Mouse (Mus musculus) adrenal gland, postnatal 36 days (tissue): Measurements from ENCODE around the gene Acsm2. TPM values are rescaled to one million over a fixed set of nuclear protein-coding genes. Genes with fewer than 3 reads are reported as not detected.

ENCODE experiments used
- DNase-seq, 2 experiments: peaks; one replicate each; pipeline ENCODE4 v3.0.0; 2021; ENCODE audit warnings: mixed read lengths in 1 of 2
- long read RNA-seq, 2 experiments: library from polyadenylated mRNA; stranded (forward); transcript quantifications; one replicate each; pipeline ENCODE4 v2.0.0; 2021; ENCODE audit warnings: borderline sequencing depth in 2 of 2
- total RNA-seq, 2 experiments: library from RNA; stranded (reverse); gene quantifications; 2 replicates each; pipeline ENCODE4 v1.2.3; 2021

Acsm2 gene
- total RNA-seq, result not detected
- long read RNA-seq, experiment 1, result 0 reads
- long read RNA-seq, experiment 2, result 0 reads

- no peak for DNase-seq
Observed at GRCm38 (mm10) chr7:119554040-119554439, at the start of gene Acsm2. Acsm2 (plus strand) TSS chr7:119554340.

GRCm38 (mm10) chr7:119511143-119511542 is 43.0 kb upstream of the Acsm2 start:
- DNase-seq, result no peak

- DNase-seq, result peak; percentile 46 to 65
Observed at GRCm38 (mm10) chr7:119513056-119513455, 41.1 kb upstream of the Acsm2 start.

- peak; percentile 37 to 50 for DNase-seq
Observed at GRCm38 (mm10) chr7:119515492-119516271, 38.5 kb upstream of the Acsm2 start.

- no peak for DNase-seq
Observed at GRCm38 (mm10) chr7:119516272-119516558, 37.9 kb upstream of the Acsm2 start.

GRCm38 (mm10) chr7:119519163-119519562 is 35.0 kb upstream of the Acsm2 start, which contains the start of gene Acsm5:
Acsm5 (plus strand) TSS chr7:119519463.
- DNase-seq, result no peak

- DNase-seq, result peak; percentile 86 to 87
Observed at GRCm38 (mm10) chr7:119519654-119520053, 34.5 kb upstream of the Acsm2 start.

- peak in 1 of 2 experiments; percentile 36 for DNase-seq
Observed at GRCm38 (mm10) chr7:119521816-119522215, 32.3 kb upstream of the Acsm2 start.

- peak; percentile 65 for DNase-seq
Observed at GRCm38 (mm10) chr7:119522385-119522784, 31.8 kb upstream of the Acsm2 start.

- no peak for DNase-seq
Observed at GRCm38 (mm10) chr7:119523389-119523788, 30.8 kb upstream of the Acsm2 start, which contains the start of gene Pdilt. Pdilt (minus strand) TSS chr7:119523489.

GRCm38 (mm10) chr7:119525881-119526281 is 28.3 kb upstream of the Acsm2 start:
- peak; percentile 58 to 73 for DNase-seq

- no peak for DNase-seq
Observed at GRCm38 (mm10) chr7:119526486-119526885, 27.7 kb upstream of the Acsm2 start.

GRCm38 (mm10) chr7:119527135-119527534 is 27.0 kb upstream of the Acsm2 start:
- no peak for DNase-seq

- DNase-seq, result no peak
Observed at GRCm38 (mm10) chr7:119527548-119527947, 26.6 kb upstream of the Acsm2 start.

GRCm38 (mm10) chr7:119528617-119529016 is 25.5 kb upstream of the Acsm2 start:
- no peak for DNase-seq

- DNase-seq, result no peak
Observed at GRCm38 (mm10) chr7:119532924-119533323, 21.2 kb upstream of the Acsm2 start.

GRCm38 (mm10) chr7:119534389-119534788 is 19.8 kb upstream of the Acsm2 start:
- DNase-seq, result no peak

- DNase-seq, result no peak
Observed at GRCm38 (mm10) chr7:119542445-119542844, 11.7 kb upstream of the Acsm2 start.

GRCm38 (mm10) chr7:119545572-119545971 is 8.6 kb upstream of the Acsm2 start:
- DNase-seq, result no peak

GRCm38 (mm10) chr7:119550471-119551222 is 3.5 kb upstream of the Acsm2 start:
- no peak for DNase-seq

- DNase-seq, result no peak
Observed at GRCm38 (mm10) chr7:119559789-119560451, 5.8 kb downstream of the Acsm2 start.

- DNase-seq, result no peak
Observed at GRCm38 (mm10) chr7:119560452-119560835, 6.3 kb downstream of the Acsm2 start.

GRCm38 (mm10) chr7:119561441-119561840 is 7.3 kb downstream of the Acsm2 start:
- DNase-seq, result no peak
